Mouse (Mus musculus) midbrain, embryonic 12.5 days (tissue): ENCODE results near the gene Pnpla1. TPM values are rescaled to one million over a fixed set of nuclear protein-coding genes. Genes with fewer than 3 reads are reported as not detected.

Experiments used
- ATAC-seq: fragments of 200-750 bp; cut with Nextera tagmentation; 2 replicates; pipeline ENCODE4 v1.8.0; 2017; ENCODE audit warnings: low read depth, moderate TSS enrichment, moderate library complexity; ENCODE audit not compliant: low FRiP score
- H3K27ac ChIP-seq: fragments of 300-500 bp; sonication (generic); replicated peaks from 2 replicates; pipeline ENCODE4 v1.5.1; 2016; ENCODE audit warnings: mild to moderate bottlenecking
- H3K27me3 ChIP-seq: fragments of 300-500 bp; sonication (generic); 2 replicates; pipeline ENCODE4 v1.6.1; 2016; ENCODE audit warnings: mild to moderate bottlenecking
- H3K36me3 ChIP-seq: fragments of 300-500 bp; sonication (generic); 2 replicates; pipeline ENCODE4 v1.6.1; 2016
- H3K4me1 ChIP-seq: fragments of 300-500 bp; sonication (generic); 2 replicates; pipeline ENCODE4 v1.6.1; 2016
- H3K4me2 ChIP-seq: fragments of 300-500 bp; sonication (generic); replicated peaks from 2 replicates; pipeline ENCODE4 v1.6.1; 2016; ENCODE audit warnings: mild to moderate bottlenecking, moderate library complexity
- H3K4me3 ChIP-seq: fragments of 300-500 bp; sonication (generic); 2 replicates; pipeline ENCODE4 v1.5.1; 2016; ENCODE audit warnings: mild to moderate bottlenecking
- H3K9ac ChIP-seq: fragments of 300-500 bp; sonication (generic); replicated peaks from 2 replicates; pipeline ENCODE4 v1.6.1; 2016; ENCODE audit warnings: mild to moderate bottlenecking, moderate library complexity
- H3K9me3 ChIP-seq: fragments of 300-500 bp; sonication (generic); 2 replicates; pipeline ENCODE4 v1.6.1; 2016; ENCODE audit warnings: mild to moderate bottlenecking
- WGBS: fragments of 180-500 bp; shearing (Covaris S2); methylation state at CpG from one replicate; pipeline ENCODE4 v1.1.7; 2016; 5-methylcytosine and 5-hydroxymethylcytosine counted together
- polyA plus RNA-seq: library from polyadenylated mRNA; unstranded; fragments of >200 nt; fragmentation: Nextera tagmentation; extraction: Ambion mirVana; gene quantifications from 2 replicates; pipeline ENCODE4 v1.2.1, GENCODE M21; 2016

The Pnpla1 gene
- polyA plus RNA-seq, 1 experiment from 2014 or later, result not detected

DNA sequence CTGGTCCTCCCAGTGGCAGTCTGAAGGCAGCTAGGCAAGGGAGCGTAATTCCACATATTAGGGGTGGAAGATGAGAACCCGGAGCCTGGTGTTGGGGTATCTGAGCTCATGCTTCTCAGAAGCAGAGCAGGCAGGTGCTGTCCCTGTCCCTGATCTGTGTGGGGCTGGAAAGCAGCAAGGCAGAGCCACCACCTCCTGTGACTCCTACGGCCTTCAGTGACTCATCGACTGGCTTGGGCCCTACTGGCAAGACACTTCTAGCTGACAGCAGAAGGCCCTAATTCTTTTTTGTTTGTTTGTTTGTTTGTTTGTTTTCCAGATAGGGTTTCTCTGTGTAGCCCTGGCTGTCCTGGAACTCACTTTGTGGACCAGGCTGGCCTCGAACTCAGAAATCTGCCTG lies 7.7 kb upstream of the Pnpla1 start:
- ATAC-seq, result no peak
- Histone ChIP-seq H3K9ac (no peak overlapping the region), H3K4me1 (no peaks in the 10 kb centered on the region), H3K9me3 (no peaks in the 10 kb centered on the region), H3K4me3 (no peak overlapping the region), H3K27me3 (no peaks in the 10 kb centered on the region), H3K27ac (no peak overlapping the region), H3K36me3 (no peaks in the 10 kb centered on the region), H3K4me2 (no peak overlapping the region)
- 92% methylated on average over 5 of the region's 5 CpGs for WGBS

GRCm38 (mm10) chr17:28854377-28854776 lies 3.8 kb upstream of the Pnpla1 start:
- no peak overlapping the region for H3K27ac ChIP-seq
- no peak overlapping the region for H3K4me2 ChIP-seq
- no peaks in the 10 kb centered on the region for H3K27me3 ChIP-seq
- 0 out of 2 replicates have a peak, but pooled peaks cover 3% of the 10 kb centered on the region for H3K4me1 ChIP-seq
- 84% methylated on average over 7 of the region's 7 CpGs for WGBS
- no peaks in the 10 kb centered on the region for H3K36me3 ChIP-seq
- H3K9ac ChIP-seq, result no peak overlapping the region
- ATAC-seq, result no peak
- no peak overlapping the region for H3K4me3 ChIP-seq
- H3K9me3 ChIP-seq, result 0 out of 2 replicates have a peak, but pooled peaks cover 8% of the 10 kb centered on the region

DNA sequence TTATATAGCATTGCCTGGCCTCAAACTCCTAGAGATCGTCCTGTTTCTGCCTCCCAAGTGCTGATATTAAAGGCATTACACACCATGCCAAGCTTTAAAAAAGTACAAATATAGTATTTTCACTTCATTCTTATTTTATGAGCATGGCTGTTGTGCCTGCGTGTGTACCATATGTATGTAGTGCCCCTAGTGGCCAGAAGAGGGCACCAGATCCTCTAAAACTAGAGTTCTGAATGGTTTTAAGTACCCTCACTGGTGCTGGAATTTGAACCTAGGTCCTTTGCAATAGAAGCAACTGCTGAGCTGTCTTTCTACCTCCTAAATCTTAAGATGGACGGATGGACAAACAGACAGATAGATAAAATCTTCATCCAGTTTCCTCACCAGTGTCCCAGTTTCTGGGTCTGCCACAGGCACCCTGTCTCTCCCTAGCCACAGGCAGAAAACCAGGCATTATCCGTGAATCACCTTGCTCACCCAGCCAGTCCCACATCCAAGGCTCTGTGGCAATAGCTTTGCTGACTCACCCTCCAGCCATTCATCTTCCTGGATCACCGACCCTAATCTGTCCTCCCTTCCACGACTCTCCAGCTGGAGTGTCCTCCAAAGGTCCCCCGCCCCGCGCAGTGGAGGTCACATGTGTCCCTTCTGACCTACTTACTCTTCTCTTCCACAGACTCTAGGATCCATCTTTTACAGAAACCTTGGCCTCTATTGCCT lies 2.9 kb upstream of the Pnpla1 start:
- H3K36me3 ChIP-seq, result no peaks in the 10 kb centered on the region
- no peak overlapping the region for H3K9ac ChIP-seq
- no peak for ATAC-seq
- no peak overlapping the region for H3K4me2 ChIP-seq
- no peaks in the 10 kb centered on the region for H3K27me3 ChIP-seq
- 0 out of 2 replicates have a peak, but pooled peaks cover 3% of the 10 kb centered on the region for H3K4me1 ChIP-seq
- H3K9me3 ChIP-seq, result 0 out of 2 replicates have a peak, but pooled peaks cover 8% of the 10 kb centered on the region
- no peak overlapping the region for H3K27ac ChIP-seq
- no peak overlapping the region for H3K4me3 ChIP-seq
- 79% methylated on average over 9 of the region's 9 CpGs for WGBS

DNA sequence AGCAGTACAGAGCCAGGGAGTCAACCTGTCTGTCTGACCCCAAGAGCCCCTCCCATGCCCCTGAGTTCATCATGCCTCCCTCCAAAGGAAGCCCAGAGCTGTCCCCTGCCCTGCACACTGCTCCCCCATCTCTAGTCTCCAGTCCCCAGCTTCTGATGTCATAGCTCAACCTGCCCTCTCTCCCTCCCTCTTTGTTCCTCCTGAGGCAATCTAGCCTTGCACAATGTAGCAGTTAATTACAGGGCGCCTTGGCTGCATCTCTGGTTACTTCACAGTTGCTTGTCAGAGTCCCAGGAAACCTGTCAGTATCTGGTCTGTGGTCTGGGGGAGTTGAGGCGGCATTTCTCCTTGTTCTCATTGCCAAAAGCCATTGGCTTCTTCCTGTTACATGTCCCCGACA lies 2.2 kb upstream of the Pnpla1 start:
- H3K4me1 ChIP-seq, result 0 out of 2 replicates have a peak, but pooled peaks cover 3% of the 10 kb centered on the region
- no peaks in the 10 kb centered on the region for H3K27me3 ChIP-seq
- no peaks in the 10 kb centered on the region for H3K36me3 ChIP-seq
- 0 out of 2 replicates have a peak, but pooled peaks cover 8% of the 10 kb centered on the region for H3K9me3 ChIP-seq
- ATAC-seq, result no peak
- no peak overlapping the region for H3K4me2 ChIP-seq
- 76% methylated on average over 3 of the region's 3 CpGs for WGBS
- no peak overlapping the region for H3K27ac ChIP-seq
- no peak overlapping the region for H3K4me3 ChIP-seq
- no peak overlapping the region for H3K9ac ChIP-seq

DNA sequence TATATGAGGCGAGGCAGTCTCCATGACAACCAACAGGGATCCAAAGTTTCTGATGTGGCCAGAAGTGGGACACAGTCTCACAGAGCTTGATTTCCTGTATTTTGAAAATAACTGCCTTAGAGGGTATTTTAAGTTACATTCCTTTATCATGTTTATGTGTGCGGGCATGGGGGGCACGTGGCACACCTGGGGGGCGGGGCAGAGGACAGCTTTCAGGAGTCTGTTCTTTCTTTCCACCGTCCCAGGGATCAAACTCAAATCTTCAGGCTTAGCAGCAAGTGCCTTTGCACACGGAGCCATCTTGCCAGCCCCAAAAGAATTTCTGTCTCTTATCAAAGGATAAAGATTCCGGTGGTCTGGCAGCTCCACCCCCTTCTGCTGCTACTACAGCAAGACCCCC lies 5.7 kb downstream of the Pnpla1 start:
- 85% methylated on average over 7 of the region's 7 CpGs for WGBS

GRCm38 (mm10) chr17:28864464-28864863 lies 6.3 kb downstream of the Pnpla1 start:
- Histone ChIP-seq H3K27me3 (no peaks in the 10 kb centered on the region), H3K9me3 (no peaks in the 10 kb centered on the region), H3K4me3 (no peak overlapping the region), H3K4me2 (no peak overlapping the region), H3K36me3 (no peaks in the 10 kb centered on the region), H3K4me1 (peaks cover under 1% of the 10 kb centered on the region; the same call in 1 of the 2 replicates), H3K9ac (no peak overlapping the region), H3K27ac (no peak overlapping the region)
- 94% methylated on average over 6 of the region's 6 CpGs for WGBS
- no peak for ATAC-seq

More for the DNA sequence above, 5.7 kb downstream of the Pnpla1 start:
- Histone ChIP-seq H3K9ac (no peak overlapping the region), H3K4me1 (no peaks in the 10 kb centered on the region), H3K27me3 (no peaks in the 10 kb centered on the region), H3K36me3 (no peaks in the 10 kb centered on the region), H3K4me2 (no peak overlapping the region), H3K27ac (no peak overlapping the region), H3K4me3 (no peak overlapping the region), H3K9me3 (no peaks in the 10 kb centered on the region)
- ATAC-seq, result no peak

DNA sequence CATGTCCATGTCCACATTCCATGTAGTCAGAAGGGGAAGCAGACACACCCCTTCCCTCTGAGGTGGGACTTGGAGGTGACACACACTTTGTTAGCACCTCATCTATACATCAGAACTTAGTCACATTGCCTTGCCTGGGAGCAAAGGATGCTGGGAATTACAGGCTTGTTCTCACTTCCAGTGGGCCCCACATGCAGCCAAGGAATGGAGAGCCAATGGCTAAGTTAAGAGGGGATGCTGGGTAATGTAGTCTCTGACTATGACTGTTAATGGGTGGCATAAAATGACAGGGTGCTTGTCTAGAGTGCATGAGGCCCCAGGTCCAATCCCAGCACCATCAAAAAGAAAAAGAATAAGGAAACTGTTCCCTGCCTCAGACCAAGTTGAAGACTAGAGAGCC lies 8.7 kb downstream of the Pnpla1 start:
- H3K27ac ChIP-seq, result no peak overlapping the region
- no peaks in the 10 kb centered on the region for H3K36me3 ChIP-seq
- H3K4me2 ChIP-seq, result no peak overlapping the region
- no peak overlapping the region for H3K9ac ChIP-seq
- no peak for ATAC-seq
- no peaks in the 10 kb centered on the region for H3K9me3 ChIP-seq
- no peak overlapping the region for H3K4me3 ChIP-seq
- H3K4me1 ChIP-seq, result peaks cover 6% of the 10 kb centered on the region; the same call in 1 of the 2 replicates
- no peaks in the 10 kb centered on the region for H3K27me3 ChIP-seq

- H3K9me3 ChIP-seq, result no peaks in the 10 kb centered on the region
- no peak overlapping the region for H3K4me2 ChIP-seq
- no peak overlapping the region for H3K4me3 ChIP-seq
- H3K9ac ChIP-seq, result no peak overlapping the region
- peaks cover 6% of the 10 kb centered on the region; the same call in 1 of the 2 replicates for H3K4me1 ChIP-seq
- H3K27ac ChIP-seq, result no peak overlapping the region
- no peak for ATAC-seq
- no peaks in the 10 kb centered on the region for H3K36me3 ChIP-seq
- 87% methylated on average over 4 of the region's 4 CpGs for WGBS
- no peaks in the 10 kb centered on the region for H3K27me3 ChIP-seq
Measured at GRCm38 (mm10) chr17:28867381-28867780, 9.2 kb downstream of the Pnpla1 start.

DNA sequence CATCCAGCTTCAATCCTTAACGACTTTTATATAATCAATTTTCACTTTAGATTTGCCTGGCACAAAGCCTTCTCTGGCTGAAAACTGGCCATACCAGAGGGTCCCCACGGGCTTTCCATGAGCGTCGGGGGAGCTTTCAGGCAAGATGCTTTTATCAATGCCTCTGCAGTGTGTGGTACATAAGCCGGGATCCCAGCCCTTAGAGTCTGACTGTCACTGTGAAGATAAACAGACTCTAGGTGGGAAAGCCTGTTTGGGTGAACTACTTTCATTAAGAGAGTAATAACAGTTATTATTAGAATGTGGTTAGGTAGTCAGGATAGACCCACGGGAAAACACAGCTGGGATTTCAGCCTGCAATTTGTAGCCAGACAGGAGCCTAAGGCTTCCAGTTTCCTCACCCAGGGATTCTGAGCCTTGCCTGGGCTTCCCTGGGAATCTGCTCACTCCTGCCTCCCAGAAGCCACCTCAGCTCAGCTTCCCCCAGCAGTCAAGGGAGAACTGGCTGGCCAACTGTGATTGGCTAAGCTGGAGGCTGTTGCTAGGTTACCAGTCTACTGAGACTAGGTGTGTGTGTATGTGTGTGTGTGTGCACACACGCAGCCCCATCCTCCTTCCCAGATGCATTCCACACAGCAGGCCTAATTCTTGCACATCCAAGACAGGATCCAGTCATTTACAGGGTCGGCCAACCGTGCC lies 11.3 kb downstream of the Pnpla1 start:
- peak; percentile 75; the same call in 1 of the 2 replicates for ATAC-seq
- Histone ChIP-seq H3K36me3 (no peaks in the 10 kb centered on the region), H3K27me3 (no peaks in the 10 kb centered on the region), H3K27ac (peak overlapping the region; percentile 83), H3K4me3 (no peak overlapping the region), H3K4me2 (0 out of 2 replicates have a peak overlapping the region, but pooled peaks have one; percentile 3), H3K9me3 (no peaks in the 10 kb centered on the region), H3K4me1 (peaks cover 6% of the 10 kb centered on the region; the same call in 1 of the 2 replicates), H3K9ac (no peak overlapping the region)
- WGBS, result 63% methylated on average over 9 of the region's 9 CpGs

GRCm38 (mm10) chr17:28870435-28870834 lies 12.2 kb downstream of the Pnpla1 start:
- H3K4me2 ChIP-seq, result no peak overlapping the region
- 67% methylated on average over 5 of the region's 5 CpGs for WGBS
- H3K9me3 ChIP-seq, result no peaks in the 10 kb centered on the region
- no peaks in the 10 kb centered on the region for H3K36me3 ChIP-seq
- no peak overlapping the region for H3K9ac ChIP-seq
- ATAC-seq, result no peak
- H3K27me3 ChIP-seq, result no peaks in the 10 kb centered on the region
- peaks cover 6% of the 10 kb centered on the region; the same call in 1 of the 2 replicates for H3K4me1 ChIP-seq
- peak overlapping the region; percentile 83 for H3K27ac ChIP-seq
- H3K4me3 ChIP-seq, result no peak overlapping the region

DNA sequence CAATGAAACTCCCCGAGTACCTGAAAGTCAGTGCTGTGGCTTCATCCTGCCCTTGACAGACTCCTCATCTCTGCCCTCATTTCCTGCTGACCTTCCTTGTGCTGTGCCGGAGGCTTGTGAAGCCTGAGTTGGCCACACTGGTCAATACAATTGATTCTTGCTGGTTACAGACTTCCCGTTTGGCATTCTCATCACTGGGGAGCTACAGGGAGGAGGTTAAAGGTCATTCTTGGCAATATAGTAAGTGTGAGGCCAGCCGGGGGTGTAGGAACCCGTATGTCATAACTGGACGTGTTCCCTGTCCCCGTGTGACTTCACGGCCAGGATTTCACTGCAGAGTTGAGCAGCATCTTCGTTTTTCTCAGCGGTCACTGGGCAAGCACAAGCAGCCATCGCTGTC lies 13.6 kb downstream of the Pnpla1 start:
- 80% methylated on average over 11 of the region's 11 CpGs for WGBS
- Histone ChIP-seq H3K27ac (no peak overlapping the region; the same call in 1 of the 2 replicates), H3K4me2 (no peak overlapping the region), H3K4me3 (no peak overlapping the region), H3K36me3 (no peaks in the 10 kb centered on the region), H3K4me1 (peaks cover 7% of the 10 kb centered on the region; the same call in 1 of the 2 replicates), H3K9ac (no peak overlapping the region), H3K27me3 (peaks cover 6% of the 10 kb centered on the region; the same call in 1 of the 2 replicates), H3K9me3 (no peaks in the 10 kb centered on the region)
- ATAC-seq, result no peak

- H3K27me3 ChIP-seq, result peaks cover 11% of the 10 kb centered on the region
- no peak overlapping the region for H3K9ac ChIP-seq
- H3K4me3 ChIP-seq, result no peak overlapping the region
- H3K27ac ChIP-seq, result no peak overlapping the region; the same call in 1 of the 2 replicates
- no peaks in the 10 kb centered on the region for H3K36me3 ChIP-seq
- no peak overlapping the region for H3K4me2 ChIP-seq
- H3K4me1 ChIP-seq, result peaks cover 10% of the 10 kb centered on the region; the same call in 1 of the 2 replicates
- WGBS, result 82% methylated on average over 7 of the region's 7 CpGs
- no peak for ATAC-seq
- no peaks in the 10 kb centered on the region for H3K9me3 ChIP-seq
Measured at GRCm38 (mm10) chr17:28872322-28872721, 14.1 kb downstream of the Pnpla1 start.
